Mouse (Mus musculus): ENCODE results near the gene Mri1.
A peak's percentile ranks its signal among the peaks of the same experiment; 100 is the strongest.

The Mri1 gene

GRCm38 (mm10) chr8:84202938-84203917 lies 53.9 kb downstream of the Mri1 start:
- peak in 1 of 2 experiments; percentile 67 for DNase-seq (ENCODE audit: low spot score in 2 of 2)

- DNase-seq (ENCODE audit: low spot score in 2 of 2), result peak in 1 of 2 experiments; percentile 44
Observed at GRCm38 (mm10) chr8:84202466-84202865, 54.7 kb downstream of the Mri1 start.

- peak in 1 of 2 experiments; percentile 52 for DNase-seq (ENCODE audit: low spot score in 2 of 2)
Observed at GRCm38 (mm10) chr8:84201545-84202245, 55.4 kb downstream of the Mri1 start.

DNA sequence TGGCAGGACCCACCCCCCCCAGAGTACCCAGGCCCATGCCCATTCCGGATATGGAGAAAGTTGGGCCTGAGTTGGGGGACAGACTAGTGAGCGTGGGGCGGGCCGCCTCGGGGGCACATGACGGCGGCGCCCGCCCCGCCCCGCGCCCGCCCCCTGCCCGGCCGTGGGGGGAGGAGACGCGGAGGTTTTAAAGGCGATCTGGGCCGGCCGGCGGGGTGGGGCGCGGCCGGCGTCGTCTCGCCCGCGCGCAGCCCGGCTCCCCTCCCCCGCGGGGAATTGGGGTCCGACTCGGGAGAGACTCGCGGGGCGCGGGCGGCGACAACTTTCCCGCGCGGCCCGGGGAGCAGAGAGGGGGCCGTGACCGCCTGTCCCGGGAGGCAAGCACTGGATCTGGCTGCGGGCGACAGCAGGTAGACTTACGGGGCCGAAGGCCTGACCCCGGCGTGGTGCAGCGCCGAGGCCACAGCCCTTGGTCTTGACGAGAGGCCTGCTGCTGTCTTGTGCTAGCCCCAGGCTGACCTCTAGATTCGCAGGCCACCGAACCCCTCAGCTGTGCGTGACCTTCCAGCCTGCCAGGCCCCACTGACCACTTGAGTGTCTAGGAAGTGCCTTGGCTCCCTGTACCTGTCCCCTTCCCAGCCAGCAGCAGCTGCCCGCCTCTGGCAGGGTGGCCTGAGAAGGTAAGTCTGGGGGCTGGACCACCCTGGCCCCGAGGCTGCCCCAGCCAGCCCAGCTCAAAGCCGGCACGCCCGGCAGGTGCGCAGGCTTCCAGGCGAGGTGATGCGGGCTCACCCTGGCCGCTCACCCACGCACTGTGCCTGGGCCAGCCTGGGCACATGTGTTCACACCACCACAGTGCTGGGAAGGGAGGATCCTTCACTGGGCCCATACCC lies 56.2 kb downstream of the Mri1 start:
- DNase-seq (ENCODE audit: low spot score in 2 of 2), result peak in 1 of 2 experiments; percentile 59

DNA sequence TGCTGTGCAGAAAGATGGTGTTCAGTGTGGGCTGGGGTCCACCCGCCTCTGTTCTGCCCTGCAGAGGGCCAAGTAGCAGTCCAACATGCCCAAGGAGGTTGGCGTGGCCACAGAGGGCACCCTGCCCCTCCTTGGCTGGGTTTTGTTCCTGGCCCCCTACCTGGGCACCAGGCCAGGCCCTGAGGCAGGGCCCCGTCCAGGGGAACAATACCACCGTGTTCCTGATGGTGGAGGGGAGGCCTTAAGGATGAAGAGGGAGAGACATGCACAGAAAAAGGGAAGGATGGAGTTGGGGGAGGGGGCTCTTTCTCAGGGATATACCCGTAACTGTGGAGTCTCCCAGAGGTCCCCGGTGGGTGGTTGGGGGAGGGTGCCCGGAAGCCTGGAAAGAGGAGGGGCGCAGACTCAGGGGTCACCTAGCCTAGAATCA lies 57.0 kb downstream of the Mri1 start:
- DNase-seq (ENCODE audit: low spot score in 2 of 2), result no peak
